Mouse (Mus musculus) hindbrain, embryonic 10.5 days (tissue): ENCODE results near the gene Arid5b. TPM values are rescaled to one million over a fixed set of nuclear protein-coding genes. Genes with fewer than 3 reads are reported as not detected.

ENCODE experiments used
- DNase-seq: peaks from one replicate; pipeline ENCODE4 v3.0.0-alpha.2; 2017; ENCODE audit warnings: low spot score
- H3K27ac ChIP-seq: fragments of 300-500 bp; sonication (generic); 2 replicates; pipeline ENCODE4 v1.5.1; 2016; ENCODE audit warnings: mild to moderate bottlenecking, moderate library complexity
- H3K27me3 ChIP-seq: fragments of 300-500 bp; sonication (generic); 2 replicates; pipeline ENCODE4 v1.6.1; 2016; ENCODE audit warnings: mild to moderate bottlenecking; ENCODE audit not compliant: poor library complexity, insufficient read depth, severe bottlenecking
- H3K36me3 ChIP-seq: fragments of 300-500 bp; sonication (generic); 2 replicates; pipeline ENCODE4 v1.6.1; 2016; ENCODE audit warnings: mild to moderate bottlenecking, moderate library complexity
- H3K4me1 ChIP-seq: fragments of 300-500 bp; sonication (generic); replicated peaks from 2 replicates; pipeline ENCODE4 v1.6.1; 2016; ENCODE audit warnings: mild to moderate bottlenecking
- H3K4me3 ChIP-seq: fragments of 300-500 bp; sonication (generic); 2 replicates; pipeline ENCODE4 v1.5.1; 2016; ENCODE audit warnings: mild to moderate bottlenecking, moderate library complexity
- H3K9me3 ChIP-seq: fragments of 300-500 bp; sonication (generic); 2 replicates; pipeline ENCODE4 v1.6.1; 2016; ENCODE audit warnings: mild to moderate bottlenecking, moderate library complexity
- WGBS: fragments of 180-500 bp; shearing (Covaris S2); methylation state at CpG from one replicate; pipeline ENCODE4 v1.1.7; 2016; 5-methylcytosine and 5-hydroxymethylcytosine counted together
- polyA plus RNA-seq: library from polyadenylated mRNA; unstranded; fragments of >200 nt; fragmentation: Nextera tagmentation; extraction: Ambion mirVana; gene quantifications from 2 replicates; pipeline ENCODE4 v1.2.1, GENCODE M21; 2016

The Arid5b gene
- polyA plus RNA-seq, 1 experiment from 2014 or later: 14.2 TPM

GRCm38 (mm10) chr10:68112983-68113382 is 165.6 kb downstream of the Arid5b start:
- Histone ChIP-seq H3K27me3 (no peaks in the 10 kb centered on the region), H3K4me3 (no peak overlapping the region), H3K9me3 (no peaks in the 10 kb centered on the region), H3K27ac (no peak overlapping the region), H3K4me1 (peaks cover 10% of the 10 kb centered on the region), H3K36me3 (peaks cover 16% of the 10 kb centered on the region)
- DNase-seq: no peak
- 91% methylated on average over 8 of the region's 8 CpGs for WGBS

- Histone ChIP-seq H3K27me3 (no peaks in the 10 kb centered on the region), H3K27ac (no peak overlapping the region; the same call in 1 of the 2 replicates), H3K9me3 (no peaks in the 10 kb centered on the region), H3K4me1 (peaks cover 27% of the 10 kb centered on the region), H3K36me3 (peaks cover 10% of the 10 kb centered on the region), H3K4me3 (no peak overlapping the region)
- 65% methylated on average over 5 of the region's 5 CpGs for WGBS
- no peak for DNase-seq
Measured at GRCm38 (mm10) chr10:68110607-68111006, 167.9 kb downstream of the Arid5b start.

GRCm38 (mm10) chr10:68110182-68110581 is 168.4 kb downstream of the Arid5b start:
- 69% methylated on average over 8 of the region's 8 CpGs for WGBS

GRCm38 (mm10) chr10:68109651-68110050 is 168.9 kb downstream of the Arid5b start:
- Histone ChIP-seq H3K4me1 (peaks cover 36% of the 10 kb centered on the region), H3K4me3 (no peak overlapping the region), H3K9me3 (no peaks in the 10 kb centered on the region), H3K36me3 (peaks cover 10% of the 10 kb centered on the region), H3K27ac (no peak overlapping the region), H3K27me3 (no peaks in the 10 kb centered on the region)
- 78% methylated on average over 1 of the region's 1 CpGs for WGBS
- no peak for DNase-seq

More at GRCm38 (mm10) chr10:68110182-68110581, 168.4 kb downstream of the Arid5b start:
- H3K4me3 ChIP-seq: no peak overlapping the region
- no peaks in the 10 kb centered on the region for H3K27me3 ChIP-seq
- H3K4me1 ChIP-seq: peaks cover 31% of the 10 kb centered on the region
- no peak overlapping the region; the same call in 1 of the 2 replicates for H3K27ac ChIP-seq
- DNase-seq: no peak
- H3K9me3 ChIP-seq: no peaks in the 10 kb centered on the region
- H3K36me3 ChIP-seq: peaks cover 10% of the 10 kb centered on the region

- no peak for DNase-seq
- Histone ChIP-seq H3K27ac (no peak overlapping the region), H3K36me3 (peaks cover 10% of the 10 kb centered on the region), H3K9me3 (no peaks in the 10 kb centered on the region), H3K4me3 (no peak overlapping the region), H3K27me3 (no peaks in the 10 kb centered on the region), H3K4me1 (peaks cover 45% of the 10 kb centered on the region)
- WGBS: 88% methylated on average over 6 of the region's 6 CpGs
Measured at GRCm38 (mm10) chr10:68107716-68108115, 170.8 kb downstream of the Arid5b start.

- WGBS: 76% methylated on average over 9 of the region's 9 CpGs
- peak overlapping the region; percentile 51; the same call in 1 of the 2 replicates for H3K27ac ChIP-seq
- no peak overlapping the region for H3K4me3 ChIP-seq
- H3K4me1 ChIP-seq: peaks cover 45% of the 10 kb centered on the region
- H3K36me3 ChIP-seq: peaks cover 16% of the 10 kb centered on the region
- DNase-seq: no peak
- H3K27me3 ChIP-seq: no peaks in the 10 kb centered on the region
- H3K9me3 ChIP-seq: no peaks in the 10 kb centered on the region
Measured at GRCm38 (mm10) chr10:68106351-68106950, 172.1 kb downstream of the Arid5b start.

- H3K36me3 ChIP-seq: peaks cover 28% of the 10 kb centered on the region
- no peaks in the 10 kb centered on the region for H3K27me3 ChIP-seq
- H3K27ac ChIP-seq: peak overlapping the region; percentile 66
- no peaks in the 10 kb centered on the region for H3K9me3 ChIP-seq
- H3K4me3 ChIP-seq: no peak overlapping the region
- WGBS: 74% methylated on average over 14 of the region's 14 CpGs
- DNase-seq: no peak
- H3K4me1 ChIP-seq: peaks cover 36% of the 10 kb centered on the region
Measured at GRCm38 (mm10) chr10:68104881-68105781, 173.4 kb downstream of the Arid5b start.

- Histone ChIP-seq H3K27ac (peak overlapping the region; percentile 66), H3K9me3 (no peaks in the 10 kb centered on the region), H3K27me3 (no peaks in the 10 kb centered on the region), H3K4me1 (peaks cover 35% of the 10 kb centered on the region), H3K4me3 (no peak overlapping the region), H3K36me3 (peaks cover 29% of the 10 kb centered on the region)
- peak; percentile 23 for DNase-seq
- 17% methylated on average over 2 of the region's 2 CpGs for WGBS
Measured at GRCm38 (mm10) chr10:68104481-68104880, 174.1 kb downstream of the Arid5b start.

GRCm38 (mm10) chr10:68103988-68104387 is 174.6 kb downstream of the Arid5b start:
- H3K36me3 ChIP-seq: peaks cover 24% of the 10 kb centered on the region
- H3K4me1 ChIP-seq: peaks cover 35% of the 10 kb centered on the region
- no peak for DNase-seq
- no peak overlapping the region for H3K4me3 ChIP-seq
- H3K27ac ChIP-seq: no peak overlapping the region
- H3K27me3 ChIP-seq: no peaks in the 10 kb centered on the region
- WGBS: 74% methylated on average over 5 of the region's 5 CpGs
- H3K9me3 ChIP-seq: no peaks in the 10 kb centered on the region

GRCm38 (mm10) chr10:68103078-68103855 is 175.3 kb downstream of the Arid5b start:
- H3K36me3 ChIP-seq: peaks cover 23% of the 10 kb centered on the region
- WGBS: 89% methylated on average over 6 of the region's 6 CpGs
- DNase-seq: no peak
- H3K27me3 ChIP-seq: no peaks in the 10 kb centered on the region
- no peaks in the 10 kb centered on the region for H3K9me3 ChIP-seq
- peaks cover 35% of the 10 kb centered on the region for H3K4me1 ChIP-seq
- H3K4me3 ChIP-seq: no peak overlapping the region
- no peak overlapping the region for H3K27ac ChIP-seq

- 96% methylated on average over 6 of the region's 6 CpGs for WGBS
- H3K9me3 ChIP-seq: no peaks in the 10 kb centered on the region
Measured at GRCm38 (mm10) chr10:68102566-68102965, 176.0 kb downstream of the Arid5b start.

GRCm38 (mm10) chr10:68101251-68101650 is 177.3 kb downstream of the Arid5b start:
- no peak for DNase-seq
- Histone ChIP-seq H3K4me3 (no peak overlapping the region), H3K27me3 (no peaks in the 10 kb centered on the region), H3K36me3 (peaks cover 44% of the 10 kb centered on the region), H3K9me3 (no peaks in the 10 kb centered on the region), H3K27ac (no peak overlapping the region), H3K4me1 (peaks cover 23% of the 10 kb centered on the region)
- 88% methylated on average over 4 of the region's 4 CpGs for WGBS

More at GRCm38 (mm10) chr10:68102566-68102965, 176.0 kb downstream of the Arid5b start:
- Histone ChIP-seq H3K36me3 (peaks cover 30% of the 10 kb centered on the region), H3K4me3 (no peak overlapping the region), H3K4me1 (peaks cover 35% of the 10 kb centered on the region), H3K27ac (no peak overlapping the region), H3K27me3 (no peaks in the 10 kb centered on the region)
- no peak for DNase-seq
